Mouse (Mus musculus) kidney, postnatal 36 days (tissue): ENCODE results near the gene Slc16a2.

ENCODE experiments used
- DNase-seq, 2 experiments: peaks; one replicate each; pipeline ENCODE4 v3.0.0; 2021 to 2022; ENCODE audit warnings: mixed read lengths in 2 of 2

Slc16a2 gene

DNA sequence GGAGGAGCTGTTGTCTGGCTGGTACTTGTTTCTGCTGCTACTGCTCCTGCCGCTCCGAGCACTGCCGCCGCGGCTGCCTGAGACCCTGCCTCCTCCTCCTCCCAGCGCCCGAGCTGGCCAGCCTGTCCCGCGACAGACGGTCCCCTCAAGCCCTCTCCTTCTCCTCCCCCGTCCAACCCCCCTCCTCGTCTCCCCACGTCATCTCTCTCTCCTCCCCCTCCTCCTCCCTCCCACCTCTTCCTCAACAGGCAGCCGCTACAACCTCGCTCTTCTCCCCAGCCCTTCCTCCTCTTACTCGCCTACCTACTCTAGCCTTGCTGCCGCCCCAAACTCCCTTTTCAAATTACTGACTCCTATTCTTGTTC, at the start of gene Slc16a2:
TSS of gene Slc16a2 (minus strand) at position 152 of the 365 bp plus-strand sequence.
- peak; percentile 72 to 79 for DNase-seq

GRCm38 (mm10) chrX:103863502-103863901, 41.7 kb upstream of the Slc16a2 start:
- DNase-seq: no peak

- no peak for DNase-seq
These were observed 41.1 kb upstream of the Slc16a2 start for GRCm38 (mm10) chrX:103862877-103863276.

DNA sequence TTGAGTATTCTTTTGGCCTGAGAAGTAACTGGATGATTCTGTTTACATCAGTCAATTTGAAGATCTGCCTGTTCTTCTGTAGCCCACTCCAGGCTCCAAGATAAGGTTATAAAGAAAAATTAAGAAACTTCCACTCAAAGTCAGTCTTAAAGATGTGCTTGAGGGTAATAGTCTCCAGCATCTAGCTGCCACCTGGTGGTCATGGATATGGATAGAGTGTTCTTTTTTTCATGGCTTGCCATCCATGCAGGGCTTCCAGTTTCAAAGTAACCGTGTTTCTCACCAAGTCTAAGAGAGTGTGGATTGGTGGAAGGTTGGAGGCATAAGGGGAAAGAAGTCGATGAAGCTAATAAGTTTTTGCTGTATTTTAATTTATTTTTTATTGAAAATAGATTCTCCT, 23.5 kb upstream of the Slc16a2 start:
- DNase-seq: peak; percentile 50 to 57

- DNase-seq: peak; percentile 36 to 67
These were observed 7.1 kb upstream of the Slc16a2 start for GRCm38 (mm10) chrX:103828836-103829235.

DNA sequence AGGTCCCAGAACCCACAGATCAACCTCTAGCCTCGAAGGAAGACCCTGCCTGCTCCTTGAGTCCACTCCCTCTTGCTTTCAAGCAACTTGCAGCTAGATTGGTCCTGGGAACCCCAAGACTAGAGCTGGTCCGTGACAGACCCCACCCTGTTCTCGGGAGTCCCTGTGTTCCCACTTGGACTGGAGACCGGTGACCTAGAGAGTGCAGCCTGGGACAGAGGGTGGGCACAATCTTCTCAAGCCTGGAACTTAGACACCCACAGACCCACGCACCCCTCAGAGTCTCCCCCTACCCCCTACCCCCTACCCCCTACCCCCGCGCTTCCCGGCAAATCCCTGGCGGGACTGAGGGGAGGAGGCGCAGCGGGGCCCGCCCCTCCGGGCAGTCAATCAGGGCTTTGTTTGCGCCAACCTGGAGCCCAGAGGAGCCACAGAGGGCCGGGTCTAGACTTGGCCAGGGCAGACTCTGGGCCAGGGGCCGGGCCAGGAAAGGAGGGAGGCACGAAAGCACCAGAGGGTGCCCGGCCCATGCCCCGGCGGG, 558 bp upstream of the Slc16a2 start:
- DNase-seq: peak; percentile 78 to 80

DNA sequence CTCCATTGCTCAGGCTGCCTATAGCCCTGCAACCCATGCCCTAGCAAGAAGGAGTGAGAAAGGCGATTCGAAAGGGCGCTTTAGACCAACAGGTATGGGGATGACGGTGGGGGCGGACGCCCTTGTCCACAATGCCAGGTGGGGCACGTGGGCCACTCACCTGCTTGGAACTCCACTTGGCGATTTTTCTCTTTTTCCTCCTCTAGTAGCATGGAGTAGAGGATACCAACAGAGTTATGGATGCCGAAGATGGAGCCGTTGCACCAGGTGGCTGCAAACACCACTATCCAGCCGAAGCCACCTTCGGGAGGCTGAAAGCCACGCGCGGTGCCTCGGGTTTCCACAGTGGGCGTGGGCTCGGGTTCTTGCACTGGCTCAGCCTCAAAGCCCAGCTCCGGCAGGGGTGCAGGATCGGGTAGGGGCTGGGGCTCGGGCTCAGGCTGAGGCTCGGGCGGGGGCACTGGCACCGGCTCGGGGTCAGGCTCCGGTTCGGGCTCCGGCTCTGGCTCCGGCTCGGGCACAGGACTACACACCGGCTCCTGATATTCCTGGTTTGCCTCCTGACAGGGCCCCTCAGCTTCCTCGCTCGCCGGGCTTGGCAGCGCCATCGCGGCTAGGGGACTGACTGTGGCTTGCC, 470 bp downstream of the Slc16a2 start:
- DNase-seq: peak in 1 of 2 experiments; percentile 25

GRCm38 (mm10) chrX:103820307-103821194, 1.2 kb downstream of the Slc16a2 start:
- peak in 1 of 2 experiments; percentile 40 for DNase-seq

DNA sequence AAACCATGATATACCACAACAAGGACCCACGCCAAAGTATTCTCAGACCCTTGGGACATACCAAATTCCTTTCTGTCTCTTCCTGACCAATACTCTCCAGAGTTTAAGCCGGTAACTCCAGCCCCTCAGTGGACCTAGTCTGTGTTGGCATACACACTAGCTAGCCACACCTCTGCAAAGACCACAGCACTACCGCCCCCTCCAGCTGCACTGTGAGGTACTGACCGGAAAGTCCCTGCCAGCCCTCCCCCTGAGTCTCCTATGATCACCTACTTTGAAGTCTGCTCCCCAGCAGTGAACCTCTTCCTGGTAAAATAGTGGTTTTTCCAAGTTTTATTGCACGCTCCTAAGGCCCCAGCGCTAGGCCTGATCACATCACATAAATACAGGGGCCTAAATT, 2.5 kb downstream of the Slc16a2 start:
- DNase-seq: peak; percentile 25 to 43

DNA sequence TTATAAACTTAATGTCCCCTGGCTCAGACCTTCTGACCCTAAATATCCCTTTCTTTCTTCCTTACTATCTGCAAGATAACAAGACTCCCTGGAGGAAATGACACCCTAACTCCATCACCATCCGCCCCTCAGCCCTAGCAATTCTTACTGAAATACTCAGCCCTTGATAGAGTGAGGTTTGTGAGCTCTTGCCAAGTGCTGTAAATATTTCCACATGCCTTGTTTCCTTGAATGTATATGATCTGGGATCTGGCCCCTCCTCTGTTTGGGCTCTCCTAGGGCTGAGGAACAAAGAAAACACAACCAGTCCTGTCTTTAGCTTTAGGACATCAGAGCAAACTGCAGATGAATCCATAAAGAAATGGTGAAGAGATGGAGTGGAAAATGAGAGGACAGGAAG, 9.1 kb downstream of the Slc16a2 start:
- DNase-seq: no peak

- no peak for DNase-seq
These were observed 11.3 kb downstream of the Slc16a2 start for GRCm38 (mm10) chrX:103810483-103810882.

DNA sequence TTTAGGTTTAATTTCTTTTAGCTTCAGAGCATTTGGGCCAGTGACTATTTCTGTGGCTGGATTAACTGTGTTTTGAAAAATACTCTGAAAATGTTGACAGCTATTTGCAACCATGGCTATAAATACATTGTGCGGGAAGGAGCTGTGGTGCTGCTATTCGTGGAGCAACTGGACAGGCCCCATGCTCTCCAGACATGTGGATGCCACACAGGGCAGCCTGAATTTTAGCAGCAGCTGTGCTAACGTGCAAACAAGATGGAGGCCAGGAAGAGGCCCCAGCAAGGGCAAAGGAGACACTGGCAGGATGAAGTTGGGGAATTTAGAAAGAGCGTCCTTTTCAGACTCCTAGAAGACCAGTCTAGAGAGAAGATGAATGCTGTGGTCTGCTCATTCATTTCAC, 15.4 kb downstream of the Slc16a2 start:
- DNase-seq: no peak

DNA sequence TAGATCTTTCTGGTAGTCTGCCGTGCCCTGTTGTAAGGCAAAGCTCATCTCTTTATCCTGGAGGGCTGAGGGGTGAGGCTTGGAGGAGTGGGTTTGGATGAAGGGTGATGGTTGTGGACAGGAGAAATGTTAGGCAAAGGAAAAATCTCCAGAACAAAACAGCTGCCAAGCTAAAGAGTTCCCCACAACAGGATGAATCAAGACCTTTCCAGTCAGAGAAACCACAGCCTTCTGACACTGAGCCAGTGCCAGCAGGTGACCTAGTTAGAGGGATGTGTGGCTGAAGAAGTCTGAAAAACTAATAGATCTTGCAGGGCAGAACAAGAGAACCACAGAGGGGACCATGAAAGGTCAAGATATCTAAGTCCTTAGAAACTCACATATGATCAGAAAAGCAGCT, 24.8 kb downstream of the Slc16a2 start:
- no peak for DNase-seq

DNA sequence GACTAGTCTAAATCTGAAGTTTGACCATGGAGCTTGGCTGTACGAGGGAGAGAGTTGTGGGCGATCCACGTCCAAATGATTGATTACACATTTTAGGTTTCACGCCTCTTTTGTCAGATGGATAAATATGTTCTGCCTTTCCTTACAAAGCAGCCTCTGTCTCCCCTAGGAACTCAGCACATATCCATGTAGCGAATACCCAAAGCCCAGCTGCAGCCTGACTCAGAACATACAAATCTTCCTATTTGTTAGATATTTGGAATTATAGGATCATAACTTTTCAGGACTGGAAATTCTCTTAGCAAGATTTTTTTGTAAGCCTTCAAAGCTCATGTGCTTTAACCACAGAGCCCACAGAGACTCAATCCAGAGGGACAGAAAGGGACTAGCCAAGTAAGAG, 26.3 kb downstream of the Slc16a2 start:
- no peak for DNase-seq

GRCm38 (mm10) chrX:103791329-103791728, 30.5 kb downstream of the Slc16a2 start:
- no peak for DNase-seq

- DNase-seq: no peak
These were observed 36.1 kb downstream of the Slc16a2 start for GRCm38 (mm10) chrX:103785681-103786080.

DNA sequence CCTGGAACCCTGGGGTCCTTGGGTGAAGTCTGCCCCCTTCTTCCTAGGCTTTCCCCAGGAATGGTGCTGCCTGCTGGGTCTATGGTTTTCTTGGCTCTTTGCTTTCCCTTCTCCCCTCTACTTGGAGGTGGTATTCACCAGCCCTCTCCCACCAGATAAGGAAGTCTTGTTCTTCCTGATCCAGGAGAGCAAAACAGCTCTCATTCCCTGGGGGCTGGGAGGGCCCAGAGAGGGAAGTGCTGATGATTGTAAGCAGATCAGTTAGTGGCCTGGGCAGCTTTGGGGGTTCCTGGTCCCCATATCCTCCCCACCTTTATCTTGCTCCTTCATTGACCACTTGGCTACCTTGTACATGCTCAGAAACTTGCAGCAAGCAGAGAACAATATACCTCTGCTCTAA, 45.4 kb downstream of the Slc16a2 start:
- no peak for DNase-seq

DNA sequence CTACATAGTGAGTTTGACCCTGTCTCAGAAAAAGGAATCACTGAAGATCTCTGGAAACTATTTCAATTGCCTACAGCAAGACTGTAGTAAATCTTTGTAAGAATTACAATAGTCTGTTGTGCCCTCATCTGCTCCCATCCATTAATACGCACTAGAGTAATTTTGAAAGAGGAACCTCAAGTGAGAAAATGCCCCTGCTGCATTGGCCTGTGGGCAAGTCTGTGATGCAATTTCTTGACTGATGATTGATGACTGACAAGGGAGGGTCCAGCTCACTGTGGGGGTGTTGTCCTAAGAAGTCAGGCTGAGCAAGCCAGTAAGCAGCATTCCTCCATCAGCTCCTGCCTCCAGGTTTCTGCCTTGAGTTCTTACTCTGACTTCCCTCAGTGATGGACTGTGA, 75.6 kb downstream of the Slc16a2 start:
- DNase-seq: no peak

DNA sequence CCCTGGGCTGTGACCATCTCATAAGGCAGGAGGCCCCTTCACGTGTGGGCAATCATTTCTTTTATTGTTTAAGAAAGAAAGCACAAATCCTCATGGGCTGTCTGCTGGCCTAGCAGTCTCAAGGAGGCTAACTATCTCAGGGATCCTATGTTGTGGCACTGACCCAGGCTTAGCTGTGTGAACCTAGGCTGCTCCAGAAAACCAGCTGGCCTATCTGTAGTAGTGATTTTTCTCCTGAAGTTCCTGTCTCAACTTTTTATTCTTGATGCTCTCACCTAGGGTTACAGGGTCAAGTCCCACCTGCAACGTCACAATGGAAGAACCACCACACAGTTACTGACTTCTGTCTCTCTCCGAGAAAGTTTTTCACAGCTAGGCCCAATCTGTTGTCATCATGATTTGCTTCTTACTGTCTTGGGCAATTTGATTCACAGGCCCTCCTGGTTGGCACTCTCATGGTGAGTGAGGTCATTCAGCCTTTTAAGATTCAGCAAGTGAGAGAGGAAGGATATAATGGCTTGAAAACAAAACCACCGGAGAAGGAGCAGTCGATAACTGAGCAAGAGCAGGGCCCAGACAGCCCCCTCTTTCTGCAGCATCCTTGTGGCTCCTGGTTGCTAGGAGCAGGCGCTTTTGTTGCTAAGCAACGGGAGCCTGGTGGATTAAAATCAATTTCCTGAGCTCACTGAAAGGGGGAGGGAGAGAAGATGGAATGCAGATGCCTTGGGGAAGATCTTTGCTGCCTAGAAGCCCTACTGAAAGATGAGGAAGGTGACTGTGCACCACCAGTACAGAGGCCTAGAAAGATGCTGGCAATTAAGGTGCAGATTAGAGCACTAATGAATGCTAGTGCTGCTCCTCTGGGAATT, 77.4 kb downstream of the Slc16a2 start:
- no peak for DNase-seq

DNA sequence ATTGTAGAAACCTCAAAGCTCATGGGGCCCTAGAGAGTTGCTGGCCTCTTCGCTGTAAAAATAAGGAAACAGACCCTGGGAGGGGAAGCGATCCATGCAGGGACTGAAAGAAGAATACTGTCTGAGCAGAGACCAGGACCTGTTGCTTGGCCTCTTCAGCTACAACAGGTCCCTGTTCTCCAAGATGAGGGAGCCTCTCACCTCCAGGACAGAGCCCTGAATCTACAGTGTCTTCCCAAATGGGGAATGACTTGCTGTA, 79.8 kb downstream of the Slc16a2 start:
- no peak for DNase-seq

DNA sequence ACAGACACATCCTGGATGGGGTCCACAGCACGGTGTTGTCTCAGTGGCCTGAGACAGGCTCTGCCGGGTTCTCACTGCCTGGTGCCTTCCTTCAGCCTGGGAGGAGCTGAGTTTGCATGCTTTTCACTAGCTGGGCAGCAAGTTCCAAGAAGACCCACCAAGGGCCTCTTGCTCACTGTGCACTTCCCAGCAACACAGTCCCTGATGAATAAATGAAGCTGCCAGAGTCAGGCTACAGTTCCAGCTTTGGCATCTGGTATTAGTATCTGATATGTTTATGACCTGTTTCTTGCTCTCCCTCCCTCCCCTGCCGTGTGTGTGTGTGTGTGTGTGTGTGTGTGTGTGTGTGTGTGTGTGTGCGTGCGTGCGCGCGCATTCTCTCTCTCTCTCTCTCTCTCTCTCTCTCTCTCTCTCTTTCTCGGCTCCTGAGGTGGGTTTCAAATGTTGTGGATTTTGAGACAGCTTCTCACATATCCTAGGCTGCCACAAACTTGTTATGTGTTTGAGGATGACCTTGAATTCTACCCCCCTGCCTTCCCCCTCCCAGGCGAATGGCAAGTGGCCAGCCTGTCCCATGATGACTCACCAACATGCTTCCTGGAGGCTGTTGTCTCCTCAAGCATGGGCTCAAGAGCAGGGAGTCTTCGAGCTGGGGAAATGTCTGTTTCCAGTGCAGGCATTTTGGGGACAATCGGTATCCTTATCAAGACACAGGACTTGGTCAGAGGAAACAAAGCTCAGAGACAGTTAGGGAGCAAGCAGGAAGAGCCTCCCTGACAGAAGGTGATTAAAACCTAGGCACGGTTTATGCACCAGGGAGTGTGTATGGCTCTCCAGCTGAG, 80.3 kb downstream of the Slc16a2 start:
- DNase-seq: peak; percentile 66 to 71

DNA sequence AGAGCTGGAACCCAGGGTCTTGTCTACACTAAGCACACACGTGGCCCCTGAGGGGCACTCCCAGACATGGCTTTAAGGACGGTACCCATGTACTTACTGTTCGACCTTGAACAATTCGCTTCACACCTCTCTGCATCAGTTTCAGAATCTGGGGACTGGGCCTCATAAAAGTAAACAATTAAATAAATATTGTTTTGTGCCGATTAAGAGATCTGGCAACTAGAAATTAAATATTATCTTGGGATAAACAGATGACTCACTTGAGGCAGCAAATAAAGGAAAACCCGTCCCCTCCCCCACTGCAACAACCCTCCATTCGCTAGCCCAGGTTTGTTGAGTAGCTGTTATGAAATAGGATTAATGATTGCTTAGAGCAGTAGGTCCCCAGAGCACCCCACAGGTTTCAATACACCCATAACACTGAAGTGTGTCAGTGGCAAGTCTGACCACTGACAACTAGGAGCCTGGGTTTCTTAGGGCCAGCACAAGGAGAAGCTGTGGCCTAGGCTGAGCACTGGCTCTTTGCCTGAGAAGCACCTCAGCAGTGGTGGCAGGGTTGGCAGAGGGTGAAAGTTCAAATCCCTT, 87.7 kb downstream of the Slc16a2 start:
- DNase-seq: peak; percentile 58 to 74
